Mouse (Mus musculus): ENCODE measurements around the gene Dnajc17.

Gene Dnajc17

GRCm38 (mm10) chr2:119157836-119158235 is 50.8 kb downstream of the Dnajc17 start:
- DNase-seq: no peak

- DNase-seq: peak; percentile 97
Measured at GRCm38 (mm10) chr2:119156681-119157572, 51.7 kb downstream of the Dnajc17 start, which contains the start of gene Rmdn3. Rmdn3 (minus strand) TSS chr2:119157034.

- no peak for DNase-seq
Measured at GRCm38 (mm10) chr2:119156081-119156680, 52.4 kb downstream of the Dnajc17 start.

DNA sequence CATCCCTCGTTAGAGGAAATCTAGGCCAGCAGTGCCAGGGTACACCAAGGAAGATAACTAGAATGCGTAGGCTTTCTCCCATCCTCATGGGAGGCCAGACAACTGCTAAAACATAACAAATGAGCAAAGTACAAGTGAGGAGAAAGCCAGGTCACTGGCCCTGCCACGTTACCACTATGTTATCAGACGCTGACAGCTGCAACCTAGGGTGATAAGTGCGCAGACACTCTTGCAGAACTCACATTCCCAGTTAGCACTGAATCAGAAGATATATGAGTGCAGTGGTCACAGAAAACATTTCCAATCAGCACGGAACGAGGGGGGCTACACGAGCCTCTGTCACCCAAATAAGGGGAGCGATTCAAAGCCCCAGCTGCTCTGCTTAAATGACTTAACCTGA is 53.2 kb downstream of the Dnajc17 start:
- no peak for DNase-seq

- DNase-seq: no peak
Measured at GRCm38 (mm10) chr2:119154683-119155082, 53.9 kb downstream of the Dnajc17 start.

- DNase-seq: no peak
Measured at GRCm38 (mm10) chr2:119152255-119152654, 56.3 kb downstream of the Dnajc17 start.

- no peak for DNase-seq
Measured at GRCm38 (mm10) chr2:119147775-119148174, 60.8 kb downstream of the Dnajc17 start.

- DNase-seq: no peak
Measured at GRCm38 (mm10) chr2:119147160-119147678, 61.4 kb downstream of the Dnajc17 start.

- DNase-seq: no peak
Measured at GRCm38 (mm10) chr2:119146435-119146834, 62.2 kb downstream of the Dnajc17 start.

DNA sequence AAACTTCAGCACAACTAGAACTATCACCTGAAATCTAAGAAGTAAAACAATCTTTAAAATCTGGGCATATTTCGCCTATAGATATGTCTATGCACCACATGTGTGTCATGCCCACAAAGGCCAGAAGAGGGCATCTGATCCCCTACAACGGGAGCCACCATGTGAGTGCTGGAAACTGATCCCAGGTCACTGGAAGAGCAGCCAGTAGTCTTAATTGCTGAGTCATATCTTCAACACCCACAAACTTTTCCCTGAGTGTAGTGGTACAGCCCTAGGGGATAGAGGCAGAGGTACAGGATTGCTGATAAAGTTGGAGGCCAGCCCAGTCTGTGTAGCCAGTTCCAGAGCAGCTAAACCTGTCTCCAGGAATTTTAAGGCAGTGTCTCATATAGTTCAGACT is 63.4 kb downstream of the Dnajc17 start:
- peak; percentile 39 for DNase-seq

DNA sequence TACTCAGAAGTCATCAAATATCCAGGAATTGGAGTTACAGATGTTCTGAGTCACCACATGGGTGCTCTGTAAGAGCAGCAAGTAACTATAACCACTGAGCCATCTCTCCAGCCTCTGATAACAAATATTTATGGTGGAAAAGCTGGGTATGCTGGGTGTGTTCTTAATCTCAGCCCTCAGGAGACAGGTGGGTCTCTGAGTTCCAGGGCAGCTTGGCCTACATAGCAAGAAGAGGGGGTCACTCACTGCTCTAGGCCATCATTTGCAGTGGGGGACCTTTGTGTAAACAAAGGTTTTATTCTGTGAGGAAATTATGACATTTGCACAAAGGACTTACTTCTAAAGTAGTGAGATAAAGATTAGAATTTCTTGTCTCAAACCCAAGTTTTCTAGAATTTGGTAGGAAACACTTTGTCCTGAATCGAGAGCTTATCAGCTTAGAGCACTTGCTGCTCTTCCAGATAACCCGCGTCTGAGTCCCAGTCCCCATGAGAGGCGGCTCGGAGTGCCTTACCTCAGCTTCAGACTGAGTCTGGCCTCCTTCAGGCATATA is 72.2 kb downstream of the Dnajc17 start:
- DNase-seq: no peak

Data from thymus, postnatal 4 days (tissue).